Mouse (Mus musculus): ENCODE data around the gene Mcu.

GRCm38 (mm10) chr10:59419516-59419915 lies 197.0 kb downstream of the Mcu start:
- no peak for TF ChIP-seq POLR2A (IDR thresholded peaks at IDR 0.05; ENCODE audit: borderline replicate concordance, insufficient read depth, low read length)
- TF ChIP-seq CTCF (IDR thresholded peaks at IDR 0.05; ENCODE audit: borderline replicate concordance, insufficient read depth, low read depth, low read length): no peak
